Mouse (Mus musculus): ENCODE measurements around the gene Tldc2.

Gene Tldc2

DNA sequence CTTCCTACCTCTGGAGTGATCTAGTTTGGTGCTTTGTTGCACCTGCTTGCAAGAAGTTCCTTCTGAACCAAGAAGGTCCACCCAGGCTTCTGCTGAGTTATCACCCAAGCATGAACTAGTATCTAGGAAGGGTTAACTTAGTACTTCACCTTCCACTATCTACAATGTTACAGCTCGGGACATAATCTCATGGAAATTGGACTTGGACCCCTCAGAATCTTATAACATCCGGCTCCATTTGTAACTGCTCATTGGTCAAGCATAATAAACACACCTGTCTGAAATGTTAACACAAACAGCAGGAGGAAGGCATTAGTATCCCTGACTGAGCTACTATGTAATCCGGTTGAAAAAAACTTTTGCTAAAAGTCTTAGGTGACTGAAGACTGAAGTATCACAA is 40.5 kb downstream of the Tldc2 start:
- DNase-seq (ENCODE audit: low spot score in 2 of 2): no peak

DNA sequence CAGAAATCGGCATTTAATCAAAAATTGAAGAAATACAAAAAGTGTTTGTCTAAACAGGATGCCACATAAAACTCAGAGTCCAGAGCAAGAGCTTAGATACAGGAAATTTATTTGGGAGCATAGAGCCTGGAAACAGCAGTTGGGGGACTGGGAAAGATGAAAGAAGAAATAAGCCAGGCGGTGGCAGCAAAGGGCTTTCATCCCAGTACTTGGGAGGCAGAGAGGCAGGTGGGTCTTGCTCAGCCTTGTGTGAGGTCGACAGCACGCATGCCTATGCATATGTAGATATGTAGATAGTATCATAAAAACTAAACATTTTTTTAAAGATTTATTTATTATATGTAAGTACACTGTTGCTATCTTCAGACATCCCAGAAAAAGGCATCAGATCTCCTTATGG is 41.2 kb downstream of the Tldc2 start:
- no peak for DNase-seq (ENCODE audit: low spot score in 2 of 2)

- DNase-seq (ENCODE audit: low spot score in 2 of 2): no peak
These were observed 42.2 kb downstream of the Tldc2 start for GRCm38 (mm10) chr2:157129096-157129495.

- no peak for DNase-seq (ENCODE audit: low spot score in 2 of 2)
These were observed 42.8 kb downstream of the Tldc2 start for GRCm38 (mm10) chr2:157129601-157130164.

GRCm38 (mm10) chr2:157130813-157131514 is 44.1 kb downstream of the Tldc2 start:
- DNase-seq (ENCODE audit: low spot score in 2 of 2): no peak

GRCm38 (mm10) chr2:157132086-157132485 is 45.2 kb downstream of the Tldc2 start:
- DNase-seq (ENCODE audit: low spot score in 2 of 2): no peak

DNA sequence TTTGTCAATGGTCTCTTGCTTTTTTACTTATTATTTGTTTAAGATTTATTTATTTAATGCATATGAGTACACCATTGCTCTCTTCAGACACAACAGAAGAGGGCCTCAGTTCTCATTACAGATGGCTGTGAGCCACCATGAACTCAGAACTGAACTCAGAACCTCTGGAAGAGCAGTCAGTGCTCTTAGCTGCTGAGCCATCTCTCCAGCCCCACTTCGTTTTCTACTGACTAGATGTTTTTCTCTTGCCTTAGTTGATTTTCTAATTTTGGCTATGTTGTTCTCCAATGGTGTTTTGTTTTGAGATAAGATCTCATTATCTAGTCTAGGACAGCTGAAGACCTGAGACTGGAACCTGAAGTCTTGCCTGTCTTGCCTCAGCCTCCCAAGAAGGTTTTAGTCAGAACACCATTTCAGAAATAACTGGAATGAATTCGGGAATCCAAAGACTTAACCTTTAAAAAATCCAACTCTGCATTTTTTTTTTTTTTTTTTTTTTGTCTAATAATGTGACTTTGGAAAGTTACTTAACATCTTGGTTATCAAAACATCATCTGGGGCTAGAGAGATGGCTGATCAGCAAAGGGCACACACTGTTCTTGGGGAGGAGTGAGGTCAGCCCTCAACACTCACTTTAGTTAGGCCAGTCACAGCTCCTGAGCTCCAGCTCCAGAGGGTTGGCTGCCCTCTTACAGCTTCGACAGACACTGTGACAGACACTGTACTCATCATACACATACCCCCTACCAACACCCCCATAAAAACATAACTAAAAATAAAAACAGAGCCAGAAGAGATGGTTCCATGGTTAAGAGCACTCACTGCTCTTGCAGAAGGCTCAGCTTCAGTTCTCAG is 46.1 kb downstream of the Tldc2 start:
- no peak for DNase-seq (ENCODE audit: low spot score in 2 of 2)

- no peak for DNase-seq (ENCODE audit: low spot score in 2 of 2)
These were observed 47.1 kb downstream of the Tldc2 start for GRCm38 (mm10) chr2:157133769-157134478.

- no peak for DNase-seq (ENCODE audit: low spot score in 2 of 2)
These were observed 47.6 kb downstream of the Tldc2 start for GRCm38 (mm10) chr2:157134479-157134931.

DNA sequence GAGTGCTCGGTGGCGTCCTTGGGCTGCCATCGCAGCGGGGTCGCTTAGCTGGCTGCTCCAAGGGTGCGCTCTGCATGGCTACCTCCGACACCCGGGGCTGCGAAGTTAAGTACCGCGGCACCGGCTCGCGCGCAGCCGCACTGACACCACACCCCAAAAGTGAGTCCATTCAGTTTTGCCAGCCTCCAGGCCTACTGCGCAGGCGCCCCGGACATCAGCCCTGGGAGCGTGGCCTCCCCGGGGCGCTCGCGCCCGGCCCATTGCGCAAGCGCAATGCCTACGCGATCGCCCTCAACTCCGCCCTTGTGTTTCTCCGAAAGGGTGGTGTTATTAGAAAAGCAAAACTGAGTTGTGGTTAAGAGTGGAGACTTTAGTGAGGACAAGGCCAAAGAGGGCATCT is 48.2 kb downstream of the Tldc2 start, which contains the start of gene Samhd1:
Gene Samhd1 (minus strand): TSS at position 252 of the 400 bp plus-strand sequence.
- peak; percentile 91 to 96 for DNase-seq (ENCODE audit: low spot score in 2 of 2)

DNA sequence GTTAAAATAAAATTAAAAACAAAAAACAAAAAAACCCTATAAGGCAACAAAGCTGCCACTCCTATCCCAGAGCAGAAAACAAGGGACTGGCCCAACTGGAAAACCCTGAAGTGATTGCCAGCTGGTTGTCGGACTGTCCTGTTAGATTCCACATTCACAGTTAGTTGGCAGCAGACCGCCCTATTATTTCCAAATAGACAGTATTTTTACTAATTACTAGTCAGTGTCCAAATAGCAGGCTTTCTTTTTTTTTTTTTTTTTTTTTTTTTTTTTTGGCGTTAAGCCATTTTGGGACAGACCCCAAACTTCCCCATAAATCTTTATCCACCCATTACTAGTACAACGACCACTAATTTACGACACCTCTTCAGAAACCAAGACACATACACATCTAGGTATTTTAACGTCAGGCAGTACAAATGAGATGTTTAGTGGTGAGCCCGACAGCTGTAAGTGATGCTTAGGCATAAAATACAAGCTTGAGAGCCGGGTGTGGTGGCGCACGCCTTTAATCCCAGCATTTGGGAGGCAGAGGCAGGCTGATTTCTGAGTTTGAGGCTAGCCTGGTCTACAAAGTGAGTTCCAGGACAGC is 48.8 kb downstream of the Tldc2 start:
- DNase-seq (ENCODE audit: low spot score in 2 of 2): no peak

DNA sequence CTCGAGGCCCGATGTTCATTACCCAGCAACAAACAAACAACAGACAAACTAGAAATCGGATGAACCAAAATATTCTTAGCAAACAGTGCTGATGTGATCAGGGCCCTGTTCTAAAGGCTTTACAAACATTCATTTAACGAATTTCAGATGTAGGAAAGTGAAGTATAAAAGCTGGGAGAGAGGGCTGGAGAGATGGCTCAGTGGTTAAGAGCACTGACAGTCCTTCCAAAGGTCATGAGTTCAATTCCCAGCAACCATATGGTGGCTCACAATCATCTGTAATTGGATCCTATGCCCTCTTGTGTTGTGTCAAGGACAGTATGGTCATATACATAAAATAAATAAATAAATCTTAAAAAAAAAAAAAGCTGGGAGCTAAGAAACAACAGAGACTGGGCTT is 49.3 kb downstream of the Tldc2 start:
- DNase-seq (ENCODE audit: low spot score in 2 of 2): no peak

GRCm38 (mm10) chr2:157136646-157137045 is 49.8 kb downstream of the Tldc2 start:
- peak in 1 of 2 experiments; percentile 18 for DNase-seq (ENCODE audit: low spot score in 2 of 2)

DNA sequence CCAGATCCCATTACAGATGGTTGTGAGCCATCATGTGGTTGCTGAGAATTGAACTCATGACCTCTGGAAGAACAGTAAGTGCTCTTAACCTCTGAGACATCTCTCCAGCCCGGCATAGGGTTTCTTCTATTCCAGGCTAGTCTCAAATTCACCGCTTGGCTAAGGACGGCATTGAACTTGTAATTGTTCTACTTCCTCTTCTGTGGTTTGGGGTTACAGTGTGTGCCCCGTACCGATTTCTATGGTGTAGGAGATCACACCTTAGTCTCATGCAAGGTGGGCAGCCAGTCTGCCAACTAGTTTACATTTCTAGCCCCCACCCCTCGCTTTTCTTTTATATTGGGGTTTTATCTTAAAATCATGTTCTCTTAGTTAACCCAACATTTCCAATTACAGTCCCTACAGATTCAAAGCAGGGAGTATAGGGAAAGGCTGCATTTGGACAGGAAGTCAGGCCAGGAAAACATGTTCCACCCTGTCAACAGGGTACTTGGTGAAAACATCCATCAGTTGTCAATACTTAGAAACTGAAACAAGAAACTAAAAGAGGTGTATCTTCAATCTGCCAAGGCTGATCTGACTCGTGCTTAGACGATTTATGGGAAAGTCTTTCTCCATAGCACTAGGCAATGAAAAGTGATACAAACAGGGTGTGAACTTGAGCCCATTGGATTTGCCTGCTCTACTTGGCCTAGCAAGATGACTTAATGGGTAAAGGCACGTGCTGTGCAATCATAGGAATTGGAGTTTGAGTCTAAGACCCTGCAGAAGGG is 51.3 kb downstream of the Tldc2 start:
- DNase-seq (ENCODE audit: low spot score in 2 of 2): no peak

DNA sequence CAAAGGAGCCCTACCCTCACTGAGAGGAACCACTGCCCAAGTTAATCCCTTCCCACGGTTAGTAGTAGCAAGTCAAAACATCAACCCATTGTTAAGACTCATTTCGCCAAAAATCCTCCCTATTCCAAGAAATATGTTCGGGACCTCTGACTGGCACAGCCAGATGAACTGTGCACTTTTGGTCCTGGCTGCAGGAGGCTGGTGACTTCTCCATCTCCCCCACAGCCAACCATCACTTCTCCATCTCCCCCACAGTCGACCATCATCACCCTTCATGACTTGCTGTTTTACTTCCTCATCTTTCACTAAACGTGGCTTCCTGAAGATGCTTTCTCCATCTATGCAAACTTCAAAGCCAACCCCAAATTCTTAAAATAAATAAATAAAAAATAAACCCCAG is 52.0 kb downstream of the Tldc2 start:
- DNase-seq (ENCODE audit: low spot score in 2 of 2): no peak

- DNase-seq (ENCODE audit: low spot score in 2 of 2): no peak
These were observed 52.5 kb downstream of the Tldc2 start for GRCm38 (mm10) chr2:157139251-157139802.

DNA sequence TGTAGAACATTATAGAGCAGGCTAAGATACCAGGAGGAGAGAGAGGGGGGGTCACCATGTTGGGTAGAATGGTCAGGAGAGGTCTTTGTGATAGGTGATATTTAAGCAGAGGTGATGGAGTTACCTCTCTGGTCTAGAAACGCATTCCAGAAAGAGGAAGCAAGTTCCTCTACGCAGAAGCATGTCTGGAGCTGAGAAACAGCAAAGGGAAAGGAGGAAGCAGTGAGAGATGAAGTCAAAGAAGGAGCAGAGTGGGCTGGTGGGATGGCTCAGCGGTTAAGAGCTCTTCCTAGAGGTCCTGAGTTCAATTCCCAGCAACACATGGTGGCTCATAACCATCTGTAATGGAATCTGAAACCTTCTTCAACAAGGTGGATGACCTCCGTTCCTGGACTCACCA is 55.1 kb downstream of the Tldc2 start:
- no peak for DNase-seq (ENCODE audit: low spot score in 2 of 2)

DNA sequence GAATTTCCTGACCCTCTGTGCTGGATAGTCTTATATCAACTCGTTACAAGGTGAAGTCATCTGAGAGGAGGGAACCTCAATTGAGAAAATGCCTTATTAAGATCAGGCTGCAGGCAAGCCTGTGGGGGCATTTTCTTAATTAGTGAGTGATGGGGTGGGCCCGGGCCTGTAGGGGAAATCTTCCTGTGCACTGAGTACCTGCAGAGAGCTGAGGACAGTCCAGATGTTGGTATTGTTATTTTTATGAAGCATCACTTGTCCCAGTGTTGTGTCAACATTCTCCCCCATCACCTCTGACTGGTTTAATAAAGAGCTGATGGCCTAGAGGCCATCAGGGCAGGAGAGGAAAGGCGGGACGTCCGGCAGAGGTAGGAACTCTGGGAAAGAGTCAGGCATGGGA is 57.3 kb downstream of the Tldc2 start:
- DNase-seq (ENCODE audit: low spot score in 2 of 2): no peak

GRCm38 (mm10) chr2:157145173-157145572 is 58.3 kb downstream of the Tldc2 start:
- DNase-seq (ENCODE audit: low spot score in 2 of 2): no peak
